Mouse (Mus musculus) neutrophil, adult 83 days (primary cell): ENCODE measurements around the gene Trim75. TPM values are rescaled to one million over a fixed set of nuclear protein-coding genes. Genes with fewer than 3 reads are reported as not detected.

ENCODE experiments used
- total RNA-seq, 2 experiments: library from RNA; stranded (reverse); gene quantifications; one replicate each; pipeline ENCODE4 v1.2.4; 2023

Trim75 gene
- total RNA-seq, result not detected

GRCm38 (mm10) chr8:64987731-64988130 lies at the start of gene Trim75:
Gene Trim75 (minus strand): TSS chr8:64987831.

GRCm38 (mm10) chr8:65037117-65037533 lies 49.5 kb upstream of the Trim75 start, which contains the start of gene Apela:
Gene Apela (minus strand): TSS chr8:65037336.

GRCm38 (mm10) chr8:65018423-65018822 lies 30.8 kb upstream of the Trim75 start, which contains the start of the genes Trim61 and Trim60:
Gene Trim61 (minus strand): TSS chr8:65018523.
Gene Trim60 (minus strand): TSS chr8:65018584.

GRCm38 (mm10) chr8:64946820-64947697 lies 40.6 kb downstream of the Trim75 start, which contains the start of gene Tmem192:
Gene Tmem192 (plus strand): TSS chr8:64947185.

Other genes with a start within 250 kb of the Trim75 start
- 10 to 100 TPM; 38.7 to 61.9 TPM for gene Klhl2, start 137.8 kb downstream of the Trim75 start, total RNA-seq
- 10 to 100 TPM; 23.4 to 26.8 TPM for gene Tmem192, start 40.6 kb downstream of the Trim75 start, total RNA-seq
- not detected for gene Trim61, start 30.7 kb upstream of the Trim75 start, total RNA-seq
- not detected for gene Trim60, start 30.8 kb upstream of the Trim75 start, total RNA-seq
- gene Apela, start 49.5 kb upstream of the Trim75 start, total RNA-seq, result not detected
- gene Gm10663, start 87.2 kb upstream of the Trim75 start, total RNA-seq, result not detected
- not detected for gene BC030870, start 141.7 kb upstream of the Trim75 start, total RNA-seq